Mouse (Mus musculus) hindbrain, embryonic 11.5 days (tissue): ENCODE results near the gene Phykpl. TPM values are rescaled to one million over a fixed set of nuclear protein-coding genes. Genes with fewer than 3 reads are reported as not detected.
A peak's percentile ranks its signal among the peaks of the same experiment; 100 is the strongest.
"Not testable (repeated sequence)": the region's sequence is repeated elsewhere in the genome, so short reads cannot be mapped to it uniquely, and the experiment has no call there.

Source experiments
- ATAC-seq: fragments of 200-750 bp; cut with Nextera tagmentation; 2 replicates; pipeline ENCODE4 v1.8.0; 2017; ENCODE audit warnings: mild to moderate bottlenecking, moderate TSS enrichment, moderate library complexity; ENCODE audit not compliant: low FRiP score
- DNase-seq: peaks from one replicate; pipeline ENCODE4 v3.0.0-alpha.2; 2015; ENCODE audit warnings: low spot score
- H3K27ac ChIP-seq: fragments of 300-500 bp; sonication (generic); 2 replicates; pipeline ENCODE4 v1.5.1; 2014; ENCODE audit warnings: mild to moderate bottlenecking, low read depth, low read length
- H3K27me3 ChIP-seq: fragments of 300-500 bp; sonication (generic); 2 replicates; pipeline ENCODE4 v1.6.1; 2014; ENCODE audit warnings: mild to moderate bottlenecking, low read length, moderate library complexity, mixed read lengths; ENCODE audit not compliant: control insufficient read depth, insufficient read depth
- H3K36me3 ChIP-seq: fragments of 300-500 bp; sonication (generic); 2 replicates; pipeline ENCODE4 v1.6.1; 2014; ENCODE audit warnings: mild to moderate bottlenecking, low read length, moderate library complexity, mixed read lengths; ENCODE audit not compliant: control insufficient read depth, insufficient read depth
- H3K4me1 ChIP-seq: fragments of 300-500 bp; sonication (generic); replicated peaks from 2 replicates; pipeline ENCODE4 v1.6.1; 2014; ENCODE audit warnings: low read length, mixed read lengths; ENCODE audit not compliant: control insufficient read depth, insufficient read depth
- H3K4me2 ChIP-seq: fragments of 300-500 bp; sonication (generic); replicated peaks from 2 replicates; pipeline ENCODE4 v1.6.1; 2014; ENCODE audit warnings: mild to moderate bottlenecking, low read depth, low read length
- H3K4me3 ChIP-seq: fragments of 300-500 bp; sonication (generic); 2 replicates; pipeline ENCODE4 v1.5.1; 2014; ENCODE audit warnings: low read depth, low read length
- H3K9ac ChIP-seq: fragments of 300-500 bp; sonication (generic); 2 replicates; pipeline ENCODE4 v1.6.1; 2014; ENCODE audit warnings: low read depth, low read length
- H3K9me3 ChIP-seq: fragments of 300-500 bp; sonication (generic); 2 replicates; pipeline ENCODE4 v1.6.1; 2016; ENCODE audit warnings: low read length; ENCODE audit not compliant: control insufficient read depth
- WGBS: fragments of 180-500 bp; shearing (Covaris S2); extraction: QIAGEN DNeasy Blood & Tissue Kit; methylation state at CpG from one replicate; pipeline ENCODE4 v1.1.7; 2014; 5-methylcytosine and 5-hydroxymethylcytosine counted together
- polyA plus RNA-seq: library from polyadenylated mRNA; unstranded; fragments of >200 nt; fragmentation: Nextera tagmentation; extraction: Ambion mirVana; gene quantifications from 2 replicates; pipeline ENCODE4 v1.2.1, GENCODE M21; 2014

Phykpl gene
- polyA plus RNA-seq, 1 experiment from 2014 or later = 13.2 TPM

GRCm38 (mm10) chr11:51605602-51606446 is 21.3 kb downstream of the Phykpl start:
- ATAC-seq = peak; percentile 62
- under 1% methylated on average over 60 of the region's 81 CpGs for WGBS
- Histone ChIP-seq H3K27me3 (no peaks in the 10 kb centered on the region), H3K36me3 (peaks cover 33% of the 10 kb centered on the region), H3K4me1 (0 out of 2 replicates have a peak, but pooled peaks cover 5% of the 10 kb centered on the region), H3K9me3 (no peaks in the 10 kb centered on the region), H3K4me3 (peak overlapping the region; percentile 99), H3K9ac (peak overlapping the region; percentile 100), H3K27ac (peak overlapping the region; percentile 95), H3K4me2 (peak overlapping the region; percentile 82)
- peak; percentile 81 for DNase-seq

GRCm38 (mm10) chr11:51606447-51607095 is 22.0 kb downstream of the Phykpl start, which contains the start of gene Hnrnpab:
Gene Hnrnpab, minus strand, starts transcription at chr11:51606847.
- WGBS = under 1% methylated on average over 66 of the region's 91 CpGs
- peaks cover 27% of the 10 kb centered on the region for H3K36me3 ChIP-seq
- peak within 1 kb of the TSS; percentile 99 for H3K4me3 ChIP-seq
- DNase-seq (peak; percentile 98), ATAC-seq (peak; percentile 94)
- no peaks in the 10 kb centered on the region for H3K9me3 ChIP-seq
- H3K4me1 ChIP-seq = 0 out of 2 replicates have a peak, but pooled peaks cover 5% of the 10 kb centered on the region
- peak within 1 kb of the TSS; percentile 100 for H3K9ac ChIP-seq
- no peaks in the 10 kb centered on the region for H3K27me3 ChIP-seq
- peak within 1 kb of the TSS; percentile 95 for H3K27ac ChIP-seq
- H3K4me2 ChIP-seq = peak within 1 kb of the TSS; percentile 82

GRCm38 (mm10) chr11:51607096-51607738 is 22.7 kb downstream of the Phykpl start:
- 0 out of 2 replicates have a peak, but pooled peaks cover 5% of the 10 kb centered on the region for H3K4me1 ChIP-seq
- H3K36me3 ChIP-seq = peaks cover 20% of the 10 kb centered on the region
- DNase-seq (no peak), ATAC-seq (peak; percentile 64; the same call in 1 of the 2 replicates)
- peak overlapping the region; percentile 95 for H3K27ac ChIP-seq
- H3K27me3 ChIP-seq = no peaks in the 10 kb centered on the region
- H3K4me2 ChIP-seq = peak overlapping the region; percentile 64
- peak overlapping the region; percentile 82 for H3K9ac ChIP-seq
- 12% methylated on average over 15 of the region's 15 CpGs for WGBS
- H3K9me3 ChIP-seq = no peaks in the 10 kb centered on the region
- H3K4me3 ChIP-seq = peak overlapping the region; percentile 99

- no peak for DNase-seq
- no peak overlapping the region for H3K27ac ChIP-seq
- no peaks in the 10 kb centered on the region for H3K9me3 ChIP-seq
- no peaks in the 10 kb centered on the region for H3K27me3 ChIP-seq
- WGBS = 89% methylated on average over 3 of the region's 3 CpGs
- no peak overlapping the region for H3K9ac ChIP-seq
- H3K4me3 ChIP-seq = no peak overlapping the region
- H3K4me2 ChIP-seq = no peak overlapping the region
- H3K4me1 ChIP-seq = 0 out of 2 replicates have a peak, but pooled peaks cover 5% of the 10 kb centered on the region
- H3K36me3 ChIP-seq = peaks cover 4% of the 10 kb centered on the region
- no peak for ATAC-seq
Measured at GRCm38 (mm10) chr11:51609266-51609909, 24.8 kb downstream of the Phykpl start.

DNA sequence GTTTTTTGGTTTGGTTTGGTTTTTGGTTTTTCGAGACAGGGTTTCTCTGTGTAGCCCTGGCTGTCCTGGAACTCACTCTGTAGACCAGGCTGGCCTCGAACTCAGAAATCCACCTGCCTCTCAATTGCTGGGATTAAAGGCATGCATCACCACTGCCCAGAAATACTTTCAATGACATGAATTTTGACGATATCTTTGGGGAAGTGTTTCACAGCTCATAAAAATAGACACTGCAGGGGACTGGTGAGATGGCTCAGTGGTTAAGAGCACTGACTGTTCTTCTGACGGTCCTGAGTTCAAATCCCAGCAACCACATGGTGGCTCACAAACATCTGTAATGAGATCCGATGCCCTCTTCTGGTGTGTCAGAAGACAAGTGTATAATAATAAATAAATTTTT is 25.4 kb downstream of the Phykpl start:
- ATAC-seq, H3K36me3 ChIP-seq, H3K4me1 ChIP-seq, H3K4me3 ChIP-seq, H3K27me3 ChIP-seq, H3K27ac ChIP-seq, H3K9ac ChIP-seq, H3K4me2 ChIP-seq, H3K9me3 ChIP-seq, DNase-seq: not testable (repeated sequence)
- WGBS = 85% methylated on average over 5 of the region's 5 CpGs

DNA sequence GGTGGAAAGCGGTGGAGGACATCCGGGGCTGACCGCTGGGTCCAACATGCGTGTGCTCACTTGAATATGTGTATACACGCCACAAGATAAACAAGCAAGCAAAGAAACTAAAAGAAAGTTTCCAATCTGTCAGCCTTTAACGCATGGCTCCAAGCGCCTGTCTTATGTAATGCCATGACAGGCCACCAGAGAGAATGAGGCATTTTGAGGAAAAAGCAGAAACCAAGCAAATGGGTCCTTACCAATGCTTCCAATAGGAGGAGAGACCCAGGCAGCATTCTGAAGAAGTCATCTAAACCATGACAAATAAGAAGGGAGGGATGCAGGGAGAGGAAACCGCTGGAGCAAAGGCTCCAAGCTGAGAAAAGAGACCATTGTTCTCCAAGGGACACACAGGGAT is 29.7 kb downstream of the Phykpl start:
- Histone ChIP-seq H3K27ac (no peak overlapping the region), H3K9ac (no peak overlapping the region), H3K9me3 (no peaks in the 10 kb centered on the region), H3K36me3 (no peaks in the 10 kb centered on the region), H3K27me3 (no peaks in the 10 kb centered on the region), H3K4me1 (no peaks in the 10 kb centered on the region), H3K4me3 (no peak overlapping the region), H3K4me2 (no peak overlapping the region)
- ATAC-seq = no peak
- DNase-seq = no peak
- 82% methylated on average over 8 of the region's 8 CpGs for WGBS

- H3K9me3 ChIP-seq = no peaks in the 10 kb centered on the region
- DNase-seq (no peak), ATAC-seq (no peak)
- no peak overlapping the region for H3K4me3 ChIP-seq
- no peaks in the 10 kb centered on the region for H3K27me3 ChIP-seq
- H3K27ac ChIP-seq = no peak overlapping the region
- H3K4me1 ChIP-seq = no peaks in the 10 kb centered on the region
- WGBS = 54% methylated on average over 7 of the region's 7 CpGs
- no peaks in the 10 kb centered on the region for H3K36me3 ChIP-seq
- peak overlapping the region; percentile 58 for H3K9ac ChIP-seq
- peak overlapping the region; percentile 42 for H3K4me2 ChIP-seq
Measured at GRCm38 (mm10) chr11:51615129-51615528, 30.6 kb downstream of the Phykpl start.

GRCm38 (mm10) chr11:51615601-51616000 is 31.0 kb downstream of the Phykpl start:
- Histone ChIP-seq H3K36me3 (no peaks in the 10 kb centered on the region), H3K4me2 (peak overlapping the region; percentile 42), H3K9ac (peak overlapping the region; percentile 58), H3K9me3 (no peaks in the 10 kb centered on the region), H3K27ac (no peak overlapping the region), H3K4me3 (0 out of 2 replicates have a peak overlapping the region, but pooled peaks have one; percentile 1), H3K27me3 (no peaks in the 10 kb centered on the region), H3K4me1 (no peaks in the 10 kb centered on the region)
- ATAC-seq = no peak
- 5% methylated on average over 14 of the region's 14 CpGs for WGBS
- peak; percentile 73 for DNase-seq
